Mouse (Mus musculus): ENCODE measurements around the gene Pum1. TPM values are rescaled to one million over a fixed set of nuclear protein-coding genes. Genes with fewer than 3 reads are reported as not detected.
"Not testable (repeated sequence)": the region's sequence is repeated elsewhere in the genome, so short reads cannot be mapped to it uniquely, and the experiment has no call there.

Pum1 gene
- polyA plus RNA-seq, 1 experiment from 2014 or later, result 86.3 TPM

DNA sequence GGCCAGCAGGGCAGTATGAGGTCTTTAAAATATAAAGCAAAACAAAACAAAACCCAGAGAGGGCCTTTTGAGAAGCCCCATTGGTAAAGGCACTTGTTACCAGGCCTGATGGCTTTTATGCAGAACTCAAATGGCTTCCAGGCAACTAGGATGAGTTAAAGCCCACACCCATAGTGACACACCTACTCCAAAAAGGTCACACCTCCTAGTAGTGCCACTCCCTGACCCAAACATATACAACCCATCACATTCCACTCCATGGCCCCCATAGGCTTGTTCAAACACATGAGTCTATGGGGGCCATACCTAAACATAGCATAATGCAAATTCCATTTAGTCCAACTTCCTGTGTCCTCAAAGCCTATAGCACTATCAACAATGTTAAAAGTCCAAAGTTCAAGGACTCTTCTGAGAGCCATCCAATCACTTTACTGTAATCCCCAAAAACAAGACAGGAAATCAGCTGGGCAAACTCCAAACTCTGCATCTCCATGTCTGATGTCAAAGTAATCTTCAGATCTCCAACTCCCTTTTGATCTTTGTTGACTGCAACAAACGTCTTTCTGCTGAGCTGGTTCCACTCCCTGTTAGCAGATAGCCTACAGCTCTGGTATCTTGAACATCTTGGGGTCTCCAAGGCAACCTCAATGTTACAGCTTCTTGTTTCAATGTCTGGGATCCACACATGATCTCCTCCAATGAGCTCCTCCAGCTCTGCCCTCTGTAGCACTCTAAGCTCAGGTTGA lies 5.1 kb upstream of the Pum1 start:
- WGBS, result 66% methylated on average over 1 of the region's 1 CpGs
- Histone ChIP-seq H3K4me1 (replicated peaks) (no peaks in the 10 kb centered on the region; the same call in 1 of the 2 replicates), H3K9me3 (no peaks in the 10 kb centered on the region), H3K9ac (no peak overlapping the region), H3K27me3 (no peaks in the 10 kb centered on the region), H3K27ac (replicated peaks) (no peak overlapping the region), H3K4me3 (no peak overlapping the region), H3K4me2 (no peak overlapping the region), H3K36me3 (no peaks in the 10 kb centered on the region)
- no peak for ATAC-seq (ENCODE audit: low read depth)

DNA sequence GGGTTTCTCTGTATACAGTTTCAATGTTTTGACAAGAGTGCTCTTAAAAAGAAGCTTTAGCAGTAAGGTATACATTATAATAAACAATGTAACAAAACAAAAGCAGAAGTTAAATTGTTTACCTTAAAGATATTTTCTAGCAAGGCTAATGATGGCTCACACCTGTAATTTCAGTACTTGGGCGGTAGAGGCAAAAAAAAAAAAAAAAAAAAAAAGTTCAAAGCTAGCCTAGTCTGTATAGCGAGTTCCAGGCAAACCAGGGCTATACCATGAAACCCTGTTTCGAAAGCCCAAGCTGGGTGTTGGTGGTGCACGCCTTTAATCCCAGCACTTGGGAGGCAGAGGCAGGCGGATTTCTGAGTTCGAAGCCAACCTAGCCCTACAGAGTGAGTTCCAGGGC lies 3.7 kb upstream of the Pum1 start:
- H3K36me3 ChIP-seq, result no peaks in the 10 kb centered on the region
- no peak overlapping the region for H3K4me2 ChIP-seq
- H3K9ac ChIP-seq, result no peak overlapping the region
- WGBS, result 87% methylated on average over 6 of the region's 6 CpGs
- no peak overlapping the region for H3K4me3 ChIP-seq
- peaks cover 3% of the 10 kb centered on the region for H3K4me1 ChIP-seq (replicated peaks)
- no peaks in the 10 kb centered on the region for H3K9me3 ChIP-seq
- H3K27me3 ChIP-seq, result no peaks in the 10 kb centered on the region
- no peak overlapping the region for H3K27ac ChIP-seq (replicated peaks)
- no peak for ATAC-seq (ENCODE audit: low read depth)

DNA sequence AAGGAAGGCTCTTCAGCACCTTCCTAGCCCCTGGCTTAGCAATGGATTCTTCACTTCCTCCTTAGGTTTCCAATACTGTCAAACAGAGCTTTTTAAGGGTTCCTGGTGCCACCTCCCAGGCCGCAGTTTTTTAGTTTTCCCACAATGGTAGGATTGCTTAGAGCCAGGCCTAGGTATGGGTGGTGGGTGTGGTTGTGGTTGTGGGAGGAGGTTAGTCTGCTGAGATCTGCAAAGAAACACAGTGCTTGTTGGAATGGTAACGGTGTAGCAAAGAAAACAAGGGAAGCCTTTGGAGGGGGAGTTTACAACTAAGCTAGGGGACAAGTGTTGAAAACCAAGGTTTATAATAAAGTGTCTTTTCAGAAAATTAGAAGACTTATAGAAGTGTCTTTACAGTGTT lies 3.0 kb upstream of the Pum1 start:
- Histone ChIP-seq H3K9ac (no peak overlapping the region), H3K27ac (replicated peaks) (no peak overlapping the region), H3K27me3 (no peaks in the 10 kb centered on the region), H3K4me3 (no peak overlapping the region), H3K9me3 (no peaks in the 10 kb centered on the region), H3K4me2 (no peak overlapping the region), H3K4me1 (replicated peaks) (peaks cover 10% of the 10 kb centered on the region), H3K36me3 (no peaks in the 10 kb centered on the region)
- WGBS, result 87% methylated on average over 2 of the region's 2 CpGs
- no peak for ATAC-seq (ENCODE audit: low read depth)

DNA sequence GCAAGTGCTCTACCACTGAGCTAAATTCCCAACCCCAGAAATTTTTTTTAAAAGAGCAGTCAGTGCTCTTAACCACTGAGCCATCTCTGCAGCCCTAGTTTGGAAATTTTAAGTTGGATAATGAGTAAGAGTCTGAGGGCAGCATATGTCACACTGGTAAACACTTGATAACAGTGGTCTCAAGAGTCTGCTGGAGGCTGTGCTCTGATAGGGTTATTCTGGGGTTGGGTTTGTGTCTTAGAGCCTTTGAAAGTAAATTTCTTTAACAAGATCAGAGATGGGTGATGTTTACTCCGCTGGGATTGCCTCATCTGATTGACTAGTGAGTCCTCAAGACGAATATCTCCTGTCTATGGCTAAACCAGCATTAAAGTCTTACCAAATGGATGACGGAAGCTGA lies 2.0 kb upstream of the Pum1 start:
- H3K27ac ChIP-seq (replicated peaks), result no peak overlapping the region
- H3K36me3 ChIP-seq, result no peaks in the 10 kb centered on the region
- peaks cover 20% of the 10 kb centered on the region for H3K4me1 ChIP-seq (replicated peaks)
- H3K4me2 ChIP-seq, result no peak overlapping the region
- WGBS, result 89% methylated on average over 3 of the region's 3 CpGs
- no peaks in the 10 kb centered on the region for H3K9me3 ChIP-seq
- ATAC-seq (ENCODE audit: low read depth), result no peak
- no peak overlapping the region for H3K4me3 ChIP-seq
- no peaks in the 10 kb centered on the region for H3K27me3 ChIP-seq
- H3K9ac ChIP-seq, result no peak overlapping the region

DNA sequence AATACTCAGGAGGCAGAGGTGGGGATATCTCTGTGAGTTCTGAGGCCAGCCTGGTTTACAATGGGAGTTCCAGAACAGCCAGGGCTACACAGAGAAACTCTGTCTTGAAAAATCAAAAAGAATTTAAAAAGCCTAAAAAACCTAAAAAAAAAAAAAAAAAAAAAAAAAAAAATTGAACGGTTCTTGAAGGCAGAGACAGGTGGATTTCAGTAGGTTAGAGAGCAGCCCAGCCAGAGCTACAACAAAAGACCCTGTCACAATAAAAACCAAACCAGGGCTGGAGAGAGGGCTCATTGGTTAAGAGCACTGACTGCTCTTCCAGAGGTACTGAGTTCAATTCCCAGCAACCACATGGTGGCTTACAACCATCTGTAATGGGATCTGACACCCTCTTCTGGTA lies 816 bp upstream of the Pum1 start:
- H3K9me3 ChIP-seq; H3K9ac ChIP-seq; H3K4me2 ChIP-seq; ATAC-seq (ENCODE audit: low read depth); H3K27me3 ChIP-seq; H3K36me3 ChIP-seq: not testable (repeated sequence)
- peak overlapping the region; percentile 98 for H3K27ac ChIP-seq (replicated peaks)
- peaks cover 30% of the 10 kb centered on the region for H3K4me1 ChIP-seq (replicated peaks)
- H3K4me3 ChIP-seq, result peak overlapping the region; percentile 97
- 75% methylated on average over 1 of the region's 1 CpGs for WGBS

DNA sequence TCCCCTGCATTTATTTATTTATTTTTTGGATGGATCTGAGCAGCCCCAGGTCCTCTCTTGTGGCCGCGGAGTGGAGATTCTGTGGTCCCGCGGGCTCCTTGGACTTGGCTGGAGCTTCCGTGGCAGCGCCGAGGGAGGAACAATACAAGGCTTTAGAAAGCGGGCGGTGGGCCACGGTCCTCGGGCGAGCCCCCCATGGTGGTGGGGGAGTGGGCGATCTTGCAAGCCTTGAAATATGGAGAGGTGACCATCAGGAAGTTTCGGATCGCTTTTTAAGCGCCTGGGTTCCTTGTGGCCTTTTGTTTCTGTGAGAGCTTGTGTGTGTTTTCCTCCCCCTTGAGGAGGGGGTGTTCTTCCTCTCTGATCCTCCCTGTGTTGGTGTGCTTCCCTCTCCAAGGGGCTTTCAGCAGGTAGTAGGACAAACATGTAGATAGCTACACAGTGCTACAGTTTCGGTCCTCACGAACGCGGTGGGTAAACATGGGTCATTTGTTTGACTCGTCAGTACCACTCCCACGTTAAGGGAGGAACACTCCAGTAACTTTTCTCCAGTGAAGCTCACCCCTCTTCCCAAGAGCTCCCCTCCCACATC lies 785 bp downstream of the Pum1 start:
- Histone ChIP-seq H3K9me3 (no peaks in the 10 kb centered on the region), H3K27ac (replicated peaks) (peak overlapping the region; percentile 98), H3K4me1 (replicated peaks) (peaks cover 46% of the 10 kb centered on the region), H3K4me2 (peak overlapping the region; percentile 87), H3K36me3 (peaks cover 1% of the 10 kb centered on the region; the same call in 1 of the 2 replicates), H3K4me3 (peak overlapping the region; percentile 97), H3K9ac (peak overlapping the region; percentile 98), H3K27me3 (no peaks in the 10 kb centered on the region)
- 0% methylated on average over 22 of the region's 22 CpGs for whole genome bisulfite sequencing
- peak; percentile 44; the same call in 1 of the 2 replicates for ATAC-seq (ENCODE audit: low read depth)

DNA sequence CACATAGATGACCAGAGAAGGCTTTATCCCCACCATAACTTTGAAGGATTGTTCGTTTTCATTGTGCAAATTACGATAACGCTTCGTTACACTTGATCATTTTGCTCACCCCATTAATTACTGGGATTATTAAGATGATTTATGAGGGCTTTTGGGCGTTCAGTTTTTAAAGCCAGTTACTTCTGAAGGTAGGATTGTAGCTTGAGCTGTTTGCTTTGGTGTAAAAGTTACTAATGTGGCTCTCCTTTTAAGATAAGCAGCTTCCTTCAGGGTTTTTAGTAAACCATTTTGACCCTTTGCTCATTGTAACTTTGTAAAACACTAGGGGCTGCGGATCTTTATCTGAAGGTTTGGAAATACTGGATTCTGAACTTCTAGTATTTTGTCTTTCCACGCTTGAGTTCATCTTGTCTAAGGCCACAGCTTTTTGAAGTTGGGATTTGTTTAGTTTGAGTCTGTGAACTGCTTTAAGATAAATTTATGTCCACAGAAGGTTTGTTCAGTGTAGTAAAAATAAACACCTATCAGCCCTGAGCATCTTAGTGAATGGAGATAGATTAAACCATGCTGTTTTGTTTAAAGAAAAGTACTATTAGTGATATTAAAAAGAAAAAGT lies 1.4 kb downstream of the Pum1 start:
- peaks cover 5% of the 10 kb centered on the region; the same call in 1 of the 2 replicates for H3K36me3 ChIP-seq
- H3K9me3 ChIP-seq, result no peaks in the 10 kb centered on the region
- H3K9ac ChIP-seq, result peak overlapping the region; percentile 98
- H3K4me1 ChIP-seq (replicated peaks), result peaks cover 50% of the 10 kb centered on the region
- H3K27ac ChIP-seq (replicated peaks), result peak overlapping the region; percentile 98
- 7% methylated on average over 7 of the region's 7 CpGs for WGBS
- H3K4me2 ChIP-seq, result peak overlapping the region; percentile 87
- H3K4me3 ChIP-seq, result peak overlapping the region; percentile 97
- H3K27me3 ChIP-seq, result no peaks in the 10 kb centered on the region
- no peak for ATAC-seq (ENCODE audit: low read depth)

DNA sequence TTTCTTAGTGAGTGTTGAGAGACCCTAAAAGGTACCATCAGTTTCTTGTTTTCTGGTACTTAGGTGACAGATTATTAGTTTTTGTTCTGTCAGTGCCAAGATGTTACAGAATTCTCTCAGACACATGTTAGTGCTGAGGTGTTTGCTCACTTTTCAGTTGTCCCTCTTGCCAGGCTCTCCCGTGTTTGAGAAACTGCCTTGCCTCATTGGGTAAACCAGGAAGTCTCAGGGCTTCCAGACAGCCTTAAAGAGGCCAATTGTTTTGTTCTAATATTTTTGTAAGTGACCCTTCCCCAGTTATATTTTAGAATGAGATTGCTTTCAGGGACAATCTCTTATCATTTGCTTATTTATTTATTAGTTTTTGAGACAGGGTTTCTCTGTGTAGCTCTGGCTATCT lies 2.1 kb downstream of the Pum1 start:
- Histone ChIP-seq H3K4me1 (replicated peaks) (peaks cover 50% of the 10 kb centered on the region), H3K36me3 (peaks cover 5% of the 10 kb centered on the region; the same call in 1 of the 2 replicates), H3K4me2 (peak overlapping the region; percentile 87), H3K27me3 (no peaks in the 10 kb centered on the region), H3K27ac (replicated peaks) (no peak overlapping the region), H3K9ac (no peak overlapping the region; the same call in 1 of the 2 replicates), H3K4me3 (peak overlapping the region; percentile 97), H3K9me3 (no peaks in the 10 kb centered on the region)
- ATAC-seq (ENCODE audit: low read depth), result no peak
- 19% methylated on average over 1 of the region's 1 CpGs for WGBS

DNA sequence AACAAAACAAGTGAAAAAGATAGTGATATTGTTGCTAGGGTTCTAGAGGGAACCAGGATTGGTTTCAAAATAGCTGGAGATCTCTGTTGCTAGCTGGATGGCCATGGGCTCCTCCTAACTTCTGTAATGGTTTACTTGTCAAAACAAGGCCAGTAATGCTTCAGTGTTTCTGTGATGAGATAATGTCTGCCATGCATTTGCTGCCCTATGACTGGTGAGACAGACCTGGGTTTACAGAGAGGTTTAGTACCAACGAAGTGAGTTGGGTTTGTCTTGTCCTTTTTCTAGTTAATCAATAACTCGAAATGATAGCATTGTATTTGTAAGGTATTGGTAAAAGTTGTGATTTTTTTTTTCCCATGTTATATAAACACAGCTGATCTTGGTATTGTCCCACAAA lies 4.6 kb downstream of the Pum1 start:
- peaks cover 30% of the 10 kb centered on the region for H3K36me3 ChIP-seq
- peaks cover 71% of the 10 kb centered on the region for H3K4me1 ChIP-seq (replicated peaks)
- no peak for ATAC-seq (ENCODE audit: low read depth)
- H3K4me2 ChIP-seq, result peak overlapping the region; percentile 29
- H3K27me3 ChIP-seq, result no peaks in the 10 kb centered on the region
- H3K9me3 ChIP-seq, result no peaks in the 10 kb centered on the region
- no peak overlapping the region for H3K27ac ChIP-seq (replicated peaks)
- H3K4me3 ChIP-seq, result no peak overlapping the region
- WGBS, result 40% methylated on average over 2 of the region's 2 CpGs
- no peak overlapping the region for H3K9ac ChIP-seq

DNA sequence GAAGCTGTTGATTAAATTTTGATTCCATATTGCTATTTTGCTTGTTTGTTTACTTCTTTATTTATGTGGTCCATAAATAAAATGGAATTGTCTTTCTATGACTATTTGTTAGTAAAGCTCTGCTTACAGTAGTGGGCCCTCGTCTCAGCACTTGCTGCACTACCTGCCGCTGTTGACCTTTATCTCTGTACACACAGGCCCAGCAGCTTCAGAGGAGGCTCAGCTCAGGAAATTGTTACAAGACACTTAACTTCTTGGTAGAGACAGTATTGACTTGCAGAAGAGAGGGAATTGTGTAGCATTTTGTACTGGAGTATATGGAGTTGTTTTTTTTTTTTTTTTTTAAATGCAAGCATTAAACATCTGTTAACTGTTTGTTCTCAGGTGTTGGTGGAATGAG lies 5.4 kb downstream of the Pum1 start:
- Histone ChIP-seq H3K9me3 (no peaks in the 10 kb centered on the region), H3K27me3 (no peaks in the 10 kb centered on the region), H3K9ac (no peak overlapping the region), H3K4me2 (peak overlapping the region; percentile 25; the same call in 1 of the 2 replicates), H3K4me1 (replicated peaks) (peaks cover 71% of the 10 kb centered on the region), H3K36me3 (peaks cover 38% of the 10 kb centered on the region), H3K27ac (replicated peaks) (no peak overlapping the region), H3K4me3 (0 out of 2 replicates have a peak overlapping the region, but pooled peaks have one; percentile 8)
- 65% methylated on average over 2 of the region's 2 CpGs for WGBS
- ATAC-seq (ENCODE audit: low read depth), result no peak

DNA sequence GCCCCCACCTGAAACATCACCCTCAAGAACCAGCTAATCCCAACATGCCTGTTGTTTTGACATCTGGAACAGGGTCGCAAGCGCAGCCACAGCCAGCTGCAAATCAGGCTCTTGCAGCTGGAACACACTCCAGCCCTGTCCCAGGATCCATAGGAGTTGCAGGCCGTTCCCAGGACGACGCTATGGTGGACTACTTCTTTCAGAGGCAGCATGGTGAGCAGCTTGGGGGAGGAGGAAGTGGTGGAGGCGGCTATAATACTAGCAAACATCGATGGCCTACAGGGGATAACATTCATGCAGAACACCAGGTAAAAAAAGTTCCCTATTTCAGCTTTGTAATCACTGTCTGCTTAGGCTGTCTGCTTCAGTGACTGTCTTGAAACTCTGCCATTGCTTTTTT lies 5.9 kb downstream of the Pum1 start:
- no peak overlapping the region for H3K9ac ChIP-seq
- no peaks in the 10 kb centered on the region for H3K27me3 ChIP-seq
- no peaks in the 10 kb centered on the region for H3K9me3 ChIP-seq
- WGBS, result 52% methylated on average over 7 of the region's 7 CpGs
- peak overlapping the region; percentile 8; the same call in 1 of the 2 replicates for H3K4me3 ChIP-seq
- peaks cover 43% of the 10 kb centered on the region for H3K36me3 ChIP-seq
- no peak overlapping the region for H3K27ac ChIP-seq (replicated peaks)
- peaks cover 71% of the 10 kb centered on the region for H3K4me1 ChIP-seq (replicated peaks)
- no peak for ATAC-seq (ENCODE audit: low read depth)
- peak overlapping the region; percentile 25; the same call in 1 of the 2 replicates for H3K4me2 ChIP-seq

DNA sequence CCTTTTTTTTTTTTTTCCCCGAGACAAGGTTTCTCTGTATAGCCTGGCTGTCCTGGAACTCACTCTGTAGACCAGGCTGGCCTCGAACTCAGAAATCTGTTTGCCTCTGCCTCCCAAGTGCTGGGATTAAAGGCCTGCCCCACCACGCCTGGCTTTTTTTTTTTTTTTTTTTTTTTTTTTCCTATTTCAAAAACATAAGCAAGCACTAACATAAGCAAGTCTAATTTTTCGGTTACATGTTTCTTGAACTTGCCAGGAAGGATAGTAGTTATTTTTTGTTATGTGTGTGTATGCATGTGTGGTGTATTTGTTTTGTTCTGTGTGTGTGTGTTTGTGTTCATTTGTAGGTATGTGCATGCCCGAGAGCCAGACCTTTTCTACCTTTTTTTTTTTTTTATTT lies 6.9 kb downstream of the Pum1 start:
- not testable (repeated sequence) for H3K27ac ChIP-seq (replicated peaks); H3K4me2 ChIP-seq; H3K9me3 ChIP-seq; H3K9ac ChIP-seq; H3K27me3 ChIP-seq; ATAC-seq (ENCODE audit: low read depth); H3K4me3 ChIP-seq
- H3K4me1 ChIP-seq (replicated peaks), result peaks cover 68% of the 10 kb centered on the region
- peaks cover 51% of the 10 kb centered on the region for H3K36me3 ChIP-seq
- 92% methylated on average over 5 of the region's 5 CpGs for WGBS
